Mouse (Mus musculus) heart, postnatal 4 days (tissue): ENCODE measurements around the gene Rnf5. TPM values are rescaled to one million over a fixed set of nuclear protein-coding genes. Genes with fewer than 3 reads are reported as not detected.

Experiments used
- DNase-seq: peaks from one replicate; pipeline ENCODE4 v3.0.0; 2021
- total RNA-seq, 2 experiments: library from RNA; stranded (reverse); gene quantifications; 2 replicates each; pipeline ENCODE4 v1.2.3; 2021

Gene Rnf5
- total RNA-seq, 2 experiments from 2014 or later: 40.6 to 40.8 TPM

- no peak for DNase-seq
Measured at GRCm38 (mm10) chr17:34585121-34585520, 18.4 kb downstream of the Rnf5 start.

- DNase-seq: no peak
Measured at GRCm38 (mm10) chr17:34583819-34584218, 19.7 kb downstream of the Rnf5 start.

- no peak for DNase-seq
Measured at GRCm38 (mm10) chr17:34583397-34583796, 20.1 kb downstream of the Rnf5 start.

GRCm38 (mm10) chr17:34582528-34582927 lies 21.0 kb downstream of the Rnf5 start:
- no peak for DNase-seq

GRCm38 (mm10) chr17:34578070-34578469 lies 25.4 kb downstream of the Rnf5 start:
- no peak for DNase-seq

- no peak for DNase-seq
Measured at GRCm38 (mm10) chr17:34576577-34576976, 26.9 kb downstream of the Rnf5 start.

GRCm38 (mm10) chr17:34572361-34572760 lies 31.1 kb downstream of the Rnf5 start:
- DNase-seq: no peak

- no peak for DNase-seq
Measured at GRCm38 (mm10) chr17:34571875-34572274, 31.6 kb downstream of the Rnf5 start.

- no peak for DNase-seq
Measured at GRCm38 (mm10) chr17:34569919-34570318, 33.6 kb downstream of the Rnf5 start.

GRCm38 (mm10) chr17:34568421-34568820 lies 35.1 kb downstream of the Rnf5 start:
- DNase-seq: no peak

GRCm38 (mm10) chr17:34567311-34567710 lies 36.2 kb downstream of the Rnf5 start:
- no peak for DNase-seq

- DNase-seq: peak; percentile 58
Measured at GRCm38 (mm10) chr17:34564796-34565195, 38.7 kb downstream of the Rnf5 start.

GRCm38 (mm10) chr17:34564003-34564421 lies 39.5 kb downstream of the Rnf5 start, which contains the start of gene Notch4:
Gene Notch4, plus strand, starts transcription at chr17:34564268.
- DNase-seq: peak; percentile 56

GRCm38 (mm10) chr17:34563354-34563753 lies 40.1 kb downstream of the Rnf5 start:
- no peak for DNase-seq

- no peak for DNase-seq
Measured at GRCm38 (mm10) chr17:34562595-34562994, 40.9 kb downstream of the Rnf5 start.

GRCm38 (mm10) chr17:34561200-34561599 lies 42.3 kb downstream of the Rnf5 start:
- no peak for DNase-seq

- no peak for DNase-seq
Measured at GRCm38 (mm10) chr17:34560438-34560837, 43.1 kb downstream of the Rnf5 start.

GRCm38 (mm10) chr17:34559895-34560294 lies 43.6 kb downstream of the Rnf5 start:
- no peak for DNase-seq

GRCm38 (mm10) chr17:34559116-34559515 lies 44.4 kb downstream of the Rnf5 start:
- DNase-seq: no peak

- no peak for DNase-seq
Measured at GRCm38 (mm10) chr17:34557411-34557810, 46.1 kb downstream of the Rnf5 start.

- DNase-seq: no peak
Measured at GRCm38 (mm10) chr17:34556406-34556805, 47.1 kb downstream of the Rnf5 start.

GRCm38 (mm10) chr17:34555483-34555882 lies 48.0 kb downstream of the Rnf5 start:
- peak; percentile 88 for DNase-seq
